In genomic region chr8:115831675-115832074, GRCm38 (mm10) we compare ENCODE assay signal across 21 mouse cellular contexts.
DNase-seq lines count a peak whose midpoint lies in the region; ATAC-seq and TF ChIP-seq lines count a peak whose summit lies in the region.
"Had no signal": no experiment of that assay in that cellular context is flagged by ENCODE, and none has a peak within 500 bp of the region (broad histone marks: within the 10 kb centered on the region; RNA-seq: fewer than 3 reads in every experiment).

No protein-coding gene starts in this region.

- H3K4me2 ChIP-seq in liver, postnatal 0 days (ENCODE audit: low read depth, low read length) = no peak overlapping the region
- H3K4me2 ChIP-seq: hindbrain, embryonic 15.5 days; midbrain, embryonic 11.5 days; neural tube, embryonic 12.5 days had no signal

- no peak for TF ChIP-seq POLR2A in liver, adult 2 months (IDR thresholded peaks at IDR 0.05; ENCODE audit: extremely low read depth, insufficient read depth, low read length)

- H3K9me3 ChIP-seq in liver, postnatal 0 days (ENCODE audit: low read length) = no peaks in the 10 kb centered on the region
- H3K9me3 ChIP-seq: forebrain, embryonic 10.5 days; hindbrain, embryonic 15.5 days; neural tube, embryonic 12.5 days had no signal

- 8% methylated on average over 1 of the region's 1 CpGs for WGBS in liver, adult 2 months
- WGBS in liver, postnatal 0 days (ENCODE audit: insufficient replicate concordance) = 12% methylated on average over 1 of the region's 1 CpGs

- H3K79me2 ChIP-seq in liver, adult 2 months (ENCODE audit: control insufficient read depth, insufficient read depth, low read length) = no peaks in the 10 kb centered on the region

- no peak for TF ChIP-seq EP300 in liver, postnatal 0 days (IDR thresholded peaks at IDR 0.05; ENCODE audit: low read depth)

- H3K4me3 ChIP-seq in liver, adult 2 months (ENCODE audit: insufficient read depth, low read depth, low read length) = no peak overlapping the region
- no peak overlapping the region for H3K4me3 ChIP-seq in liver, postnatal 0 days (ENCODE audit: low read depth, low read length)
- H3K4me3 ChIP-seq: forebrain, embryonic 10.5 days; hindbrain, embryonic 15.5 days; neural tube, embryonic 12.5 days had no signal

- peaks cover 13% of the 10 kb centered on the region; the same call in 1 of the 2 replicates for H3K4me1 ChIP-seq in liver, adult 2 months (ENCODE audit: control insufficient read depth, insufficient read depth, low read length)
- H3K4me1 ChIP-seq in liver, postnatal 0 days (ENCODE audit: insufficient read depth) = 0 out of 2 replicates have a peak, but pooled peaks cover 5% of the 10 kb centered on the region
- H3K4me1 ChIP-seq: hindbrain, embryonic 15.5 days; neural tube, embryonic 12.5 days had no signal

- H3K9ac ChIP-seq in liver, adult 2 months (ENCODE audit: low read depth, low read length) = no peak overlapping the region
- H3K9ac ChIP-seq in liver, postnatal 0 days (replicated peaks) = no peak overlapping the region
- H3K9ac ChIP-seq: hindbrain, embryonic 15.5 days; neural tube, embryonic 12.5 days had no signal

- DNase-seq in liver, adult 2 months (ENCODE audit: extremely low read depth, low read depth, low spot score) = peak; percentile 95
- DNase-seq in liver = no peak
- peak; percentile 20 for DNase-seq in kidney, postnatal 10 days
- DNase-seq in liver, postnatal 0 days = no peak
- no peak for DNase-seq in layer of hippocampus, postnatal 10 days (ENCODE audit: low spot score in 2 of 2)
- no peak for DNase-seq in layer of hippocampus, adult 9-11 months
- DNase-seq: adrenal gland, postnatal 36 days; B cell, adult 2 months; cerebellum, adult 11-12 months; cerebellum, postnatal 36 days; gastrocnemius, postnatal 10 days; heart, adult 18-20 months; heart, postnatal 36 days; right cerebral cortex, postnatal 4 days; thymus, postnatal 4 days had no signal

- no peaks in the 10 kb centered on the region for H3K27me3 ChIP-seq in liver, adult 2 months (ENCODE audit: control insufficient read depth, insufficient read depth, low read length)
- no peaks in the 10 kb centered on the region for H3K27me3 ChIP-seq in liver, postnatal 0 days (ENCODE audit: insufficient read depth, low read length)
- H3K27me3 ChIP-seq: hindbrain, embryonic 15.5 days; neural tube, embryonic 12.5 days had no signal

- H3K27ac ChIP-seq in liver, adult 2 months (replicated peaks; ENCODE audit: insufficient read depth, low read depth, low read length) = peak overlapping the region; percentile 47; the same call in 1 of the 2 replicates
- peak overlapping the region; percentile 34; the same call in 1 of the 2 replicates for H3K27ac ChIP-seq in liver, postnatal 0 days (ENCODE audit: low read depth)
- H3K27ac ChIP-seq: forebrain, embryonic 10.5 days; hindbrain, embryonic 15.5 days; macrophage; neural tube, embryonic 12.5 days had no signal

- no peaks in the 10 kb centered on the region for H3K36me3 ChIP-seq in liver, adult 2 months (ENCODE audit: control insufficient read depth, insufficient read depth, low read length)
- no peaks in the 10 kb centered on the region for H3K36me3 ChIP-seq in liver, postnatal 0 days (replicated peaks; ENCODE audit: insufficient read depth, low read length)
- H3K36me3 ChIP-seq: forebrain, embryonic 10.5 days; hindbrain, embryonic 15.5 days; neural tube, embryonic 12.5 days had no signal

- peak; percentile 67 for ATAC-seq in liver, postnatal 0 days
- ATAC-seq in CD4-positive, CD25-positive, alpha-beta regulatory T cell, adult 4 months = no peak

- no peak for TF ChIP-seq CTCF in liver, adult 2 months (IDR thresholded peaks at IDR 0.05; ENCODE audit: low read depth, low read length)
- TF ChIP-seq CTCF in liver, postnatal 0 days (IDR thresholded peaks at IDR 0.05; ENCODE audit: low read depth) = no peak

Comparison
In these comparisons a context has a peak if more than half of its experiments do, and no peak if none do; other contexts are left out.
1. DNase-seq: peak in liver, adult 2 months (single experiment) and kidney, postnatal 10 days (single experiment); none in liver (single experiment), liver, postnatal 0 days (single experiment), layer of hippocampus, postnatal 10 days (0 of 2) and layer of hippocampus, adult 9-11 months (single experiment).